Mouse (Mus musculus) adrenal gland (tissue): Measurements from ENCODE around the gene Mast4.

Experiments
- intact Hi-C: fragments of 180-260 bp; cut with DNase I; formaldehyde crosslinking; loops from one replicate; pipeline ENCODE4 v1.15.1; 2025

Mast4 gene

DNA sequence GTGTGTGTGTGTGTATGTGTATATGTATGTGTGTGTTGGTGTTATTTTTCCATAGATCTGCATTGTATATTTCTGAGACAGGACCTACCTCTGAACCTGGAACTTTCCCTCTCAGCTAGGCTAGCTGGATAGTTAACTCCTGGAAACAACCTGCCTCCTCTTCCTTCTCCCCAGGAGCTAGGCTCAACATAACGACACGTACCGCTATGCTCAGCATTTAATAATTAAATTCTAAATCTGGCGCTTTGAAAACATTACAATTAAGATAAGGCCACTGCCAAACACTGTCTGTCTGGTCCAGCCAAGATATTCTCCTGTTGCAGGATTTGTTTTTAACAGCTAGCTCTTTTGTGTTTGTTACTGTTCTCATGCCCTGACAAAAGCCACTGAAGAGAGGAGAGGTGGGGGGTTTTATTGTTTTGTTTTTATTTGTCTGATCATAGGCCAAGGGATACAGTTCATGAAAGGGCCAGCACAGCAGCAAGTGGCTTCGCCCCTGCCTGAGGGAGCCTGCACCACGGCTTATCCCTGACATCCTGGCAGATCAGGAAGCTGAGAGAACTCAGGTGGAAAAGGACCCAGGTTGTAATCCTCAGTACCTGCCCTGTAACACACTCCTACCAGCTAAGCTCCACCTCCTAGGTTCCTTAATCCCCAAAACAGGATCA is 205.0 kb downstream of the Mast4 start:
- intact Hi-C loops = no loop called here

DNA sequence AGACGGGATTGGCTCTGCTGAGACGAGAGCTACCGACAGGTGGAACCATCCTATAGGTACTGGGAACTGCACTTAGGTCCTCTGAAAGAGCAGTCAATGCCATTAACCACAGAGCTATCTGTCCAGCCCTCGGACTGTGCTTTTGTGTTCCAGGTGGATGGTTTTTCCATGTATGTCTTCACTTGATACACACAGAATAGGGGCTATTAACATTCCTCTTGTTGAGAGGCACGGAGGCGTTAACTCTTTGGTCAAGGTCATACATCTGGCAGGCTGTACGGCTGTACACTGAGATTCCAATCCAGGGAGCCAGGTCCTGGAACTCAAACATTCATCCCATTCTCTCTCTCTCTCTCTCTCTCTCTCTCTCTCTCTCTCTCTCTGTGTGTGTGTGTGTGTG is 205.6 kb downstream of the Mast4 start:
- intact Hi-C loops = no loop called here

GRCm38 (mm10) chr13:103127594-103127993 is 206.7 kb downstream of the Mast4 start:
- intact Hi-C loops = no loop called here

- intact Hi-C loops = no loop called here
Observed at GRCm38 (mm10) chr13:103123716-103124115, 210.6 kb downstream of the Mast4 start.

DNA sequence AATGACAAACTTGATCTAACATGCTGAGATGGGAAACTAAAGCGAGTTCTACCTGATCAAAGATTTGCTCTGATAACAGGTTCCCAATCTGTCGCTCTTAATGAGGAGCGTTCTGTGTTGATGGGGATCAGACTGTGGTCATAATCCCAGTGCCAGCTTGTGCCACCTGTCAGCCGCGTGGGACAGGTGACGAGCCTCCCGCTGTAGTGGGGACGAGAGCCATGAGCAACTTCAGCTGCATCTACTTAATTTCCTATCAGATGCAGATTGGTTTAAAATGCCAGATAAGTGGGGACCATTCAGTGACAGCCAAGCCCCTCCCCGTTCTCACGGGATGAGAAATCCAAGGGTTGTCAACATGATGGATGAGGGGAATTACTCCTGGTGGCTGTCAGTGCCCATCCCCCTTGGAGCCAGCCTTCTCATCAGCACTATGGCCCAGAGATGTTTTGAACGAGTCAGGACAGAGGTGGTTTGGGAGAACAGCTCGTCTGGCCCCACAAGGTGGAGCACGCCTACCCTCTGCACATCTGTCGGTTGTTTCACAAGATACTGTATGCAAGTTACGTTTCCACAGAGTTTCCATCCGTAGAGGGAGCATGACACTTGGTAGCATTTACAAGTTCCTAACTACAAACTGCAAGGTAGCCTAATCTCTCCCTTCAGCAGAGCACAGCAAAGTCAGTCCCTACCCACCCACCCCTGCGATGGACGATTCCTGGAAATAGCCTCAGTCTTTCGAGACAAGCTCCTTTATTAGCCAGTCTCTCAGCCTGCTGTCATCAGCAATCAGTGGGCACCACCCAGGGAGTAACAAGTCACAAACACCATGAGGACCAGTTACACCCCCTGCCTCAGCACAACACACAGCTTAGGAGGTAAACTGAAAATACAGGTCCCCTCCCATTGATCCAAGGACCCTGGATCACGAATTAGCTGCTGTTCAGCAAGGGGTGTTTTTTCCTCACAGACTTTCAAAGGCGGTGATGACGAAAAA is 212.2 kb downstream of the Mast4 start:
- intact Hi-C loops = no loop called here

DNA sequence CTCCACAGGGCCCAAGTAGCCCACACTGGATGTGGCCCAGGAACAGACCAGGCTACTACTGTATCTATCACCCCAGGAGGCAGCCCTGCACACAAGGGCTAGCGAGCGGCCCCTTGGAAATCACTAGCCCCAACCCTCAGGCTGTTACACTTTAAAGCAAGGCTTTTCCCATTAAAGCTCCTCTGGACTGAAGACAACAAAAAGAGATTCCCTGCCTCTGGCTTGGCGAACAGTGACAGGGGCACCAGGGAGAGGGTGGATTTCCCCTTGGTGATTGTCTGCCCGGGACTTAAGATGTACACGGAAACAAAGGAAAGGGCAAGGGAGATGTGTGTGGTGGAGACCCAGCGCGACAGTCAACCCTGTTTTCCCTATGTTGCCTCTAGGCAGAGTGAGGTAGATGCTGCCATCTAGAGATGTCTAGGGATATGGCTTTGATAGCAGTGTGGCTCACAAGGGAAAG is 213.6 kb downstream of the Mast4 start:
- intact Hi-C loops = no loop called here

DNA sequence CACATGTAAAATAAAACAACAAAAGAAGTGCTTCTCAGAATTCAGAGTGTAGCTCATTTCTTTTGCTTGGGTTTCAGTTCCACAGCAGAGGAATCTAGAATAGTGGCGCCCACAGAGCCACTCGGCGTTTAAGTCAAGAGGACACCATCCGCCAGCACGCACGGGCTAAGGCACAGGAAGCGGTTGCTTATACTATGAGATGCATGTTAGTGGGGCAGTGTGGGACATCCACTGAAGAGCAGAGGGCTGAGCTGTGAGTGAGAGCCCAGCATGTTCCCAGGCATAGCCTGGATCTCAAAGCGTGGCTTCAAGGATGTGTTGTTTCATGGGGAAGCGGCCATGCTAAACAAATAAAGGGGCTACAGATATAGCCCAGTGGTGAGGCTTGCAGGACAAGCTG is 214.6 kb downstream of the Mast4 start:
- intact Hi-C loops = loop anchor here (10.0 kb wide), 1 partner anchor 305 kb away; no protein-coding TSS in a partner anchor

DNA sequence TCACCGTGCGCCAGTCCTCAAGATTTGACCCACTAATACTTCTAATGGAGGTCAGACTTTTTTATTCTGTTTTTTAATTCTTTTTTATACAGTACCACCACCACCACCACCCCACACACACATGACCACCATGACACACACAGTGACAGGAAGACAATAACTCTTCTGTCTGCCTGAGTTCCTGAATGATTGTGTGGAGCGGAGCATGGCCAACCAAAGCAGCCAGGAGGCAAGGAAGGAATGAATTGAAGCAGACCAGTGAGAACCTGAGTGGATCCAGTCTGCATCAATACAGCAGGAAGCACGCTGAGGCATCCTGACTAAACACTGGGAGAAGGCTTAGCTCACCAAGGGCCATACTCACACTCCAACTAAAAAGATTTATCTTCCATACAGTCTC is 219.2 kb downstream of the Mast4 start:
- intact Hi-C loops = loop anchor here (10.0 kb wide), 1 partner anchor 300 kb away; no protein-coding TSS in a partner anchor

DNA sequence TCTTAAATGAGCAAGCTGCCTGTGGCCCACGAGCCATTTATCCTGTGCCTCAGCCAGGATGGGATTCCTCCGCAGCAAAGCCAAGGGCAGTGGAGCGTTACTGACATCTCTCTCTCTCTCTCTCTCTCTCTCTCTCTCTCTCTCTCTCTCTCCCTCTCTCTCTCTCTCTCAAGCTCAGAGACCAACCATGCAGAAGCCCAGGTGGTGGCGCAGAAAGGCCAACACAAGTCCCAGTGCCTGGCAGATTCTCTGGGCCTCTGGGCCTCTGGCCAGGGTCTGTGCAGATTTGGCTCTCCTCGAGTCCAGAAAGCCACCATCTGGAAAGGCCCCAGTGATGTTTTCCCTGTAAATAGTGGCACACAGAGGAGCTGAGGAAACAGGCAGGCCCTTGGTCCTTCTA is 220.0 kb downstream of the Mast4 start:
- intact Hi-C loops = loop anchor here (5.0 to 10.0 kb wide), 2 partner anchors 299 to 432 kb away; no protein-coding TSS in a partner anchor

DNA sequence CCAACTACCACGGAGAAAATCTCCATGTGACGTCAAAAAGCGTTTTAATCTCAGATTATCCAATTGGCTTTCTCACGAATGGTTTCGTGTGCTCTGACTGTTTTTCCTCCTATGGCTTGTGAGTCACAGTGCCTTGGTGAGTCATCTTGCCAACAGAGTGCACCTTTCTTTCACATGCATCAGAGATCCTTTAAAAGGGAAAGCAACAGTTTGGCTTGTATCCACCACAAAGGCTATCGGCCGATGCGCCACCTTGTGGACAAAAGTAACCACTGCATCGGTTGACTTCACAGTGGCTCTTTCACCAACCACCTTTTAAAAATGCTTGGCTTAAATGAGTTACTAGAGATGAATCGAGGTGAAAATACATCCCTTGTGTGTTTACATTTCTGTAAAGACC is 224.4 kb downstream of the Mast4 start:
- intact Hi-C loops = loop anchor here (5.0 to 10.0 kb wide), 2 partner anchors 295 to 428 kb away; no protein-coding TSS in a partner anchor

- intact Hi-C loops = no loop called here
Observed at GRCm38 (mm10) chr13:103107362-103107761, 226.9 kb downstream of the Mast4 start.

- intact Hi-C loops = no loop called here
Observed at GRCm38 (mm10) chr13:103102598-103102997, 231.7 kb downstream of the Mast4 start.

DNA sequence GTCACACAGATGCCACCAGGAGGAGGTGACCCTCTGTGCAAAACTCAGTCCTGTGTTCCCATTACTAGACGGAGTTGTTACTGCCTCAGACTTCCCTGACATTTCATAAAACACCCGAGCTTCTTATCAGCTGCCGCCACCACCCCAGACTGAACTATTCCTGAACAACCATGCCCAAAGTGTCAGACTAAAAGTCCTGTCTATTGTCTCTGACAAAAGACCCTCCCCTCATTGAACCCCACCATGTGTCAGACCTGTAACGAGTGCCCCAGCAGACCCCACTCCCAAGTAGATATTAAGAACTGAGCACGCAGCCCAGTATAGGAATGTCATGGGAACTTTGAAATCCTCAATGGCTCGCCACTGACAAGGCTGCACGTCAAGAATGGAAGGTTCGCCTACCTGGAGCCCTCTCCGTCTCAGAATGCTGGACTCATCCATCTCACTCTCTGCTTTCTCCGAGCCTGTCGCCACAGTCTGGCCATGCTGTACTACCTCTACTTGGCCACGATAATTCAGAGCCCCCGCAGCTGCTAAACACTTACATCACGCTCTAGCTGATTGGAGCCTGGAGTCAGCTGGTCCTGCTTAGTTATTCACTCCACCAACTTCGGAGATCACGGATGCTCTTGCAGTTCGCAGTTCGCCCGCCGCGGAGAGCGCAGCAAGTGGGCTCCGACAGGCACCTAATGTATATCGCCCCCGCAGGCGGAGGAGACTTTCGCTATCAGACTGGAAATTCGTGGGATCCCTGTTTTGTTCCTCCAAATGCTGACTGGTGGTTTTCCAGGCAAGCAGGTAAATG is 237.7 kb downstream of the Mast4 start:
- intact Hi-C loops = no loop called here

DNA sequence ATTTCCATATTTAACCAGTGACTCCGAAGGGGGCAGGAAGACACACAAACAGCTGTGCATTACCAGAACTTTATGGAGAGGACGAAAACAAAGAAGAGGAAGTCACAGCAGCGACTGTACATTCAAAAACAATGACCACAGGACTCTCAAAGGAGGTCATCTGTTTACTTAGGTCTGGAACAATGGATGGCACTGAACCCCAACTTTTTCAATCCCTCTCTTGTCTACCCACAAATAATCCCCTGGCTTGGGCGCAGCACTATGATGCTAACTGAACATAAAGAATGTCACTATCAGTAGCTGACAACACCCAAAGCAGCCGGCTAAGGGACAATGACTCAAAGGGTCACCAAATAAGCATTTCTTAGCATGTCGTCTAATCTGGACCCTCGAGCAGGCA is 238.8 kb downstream of the Mast4 start:
- intact Hi-C loops = no loop called here

DNA sequence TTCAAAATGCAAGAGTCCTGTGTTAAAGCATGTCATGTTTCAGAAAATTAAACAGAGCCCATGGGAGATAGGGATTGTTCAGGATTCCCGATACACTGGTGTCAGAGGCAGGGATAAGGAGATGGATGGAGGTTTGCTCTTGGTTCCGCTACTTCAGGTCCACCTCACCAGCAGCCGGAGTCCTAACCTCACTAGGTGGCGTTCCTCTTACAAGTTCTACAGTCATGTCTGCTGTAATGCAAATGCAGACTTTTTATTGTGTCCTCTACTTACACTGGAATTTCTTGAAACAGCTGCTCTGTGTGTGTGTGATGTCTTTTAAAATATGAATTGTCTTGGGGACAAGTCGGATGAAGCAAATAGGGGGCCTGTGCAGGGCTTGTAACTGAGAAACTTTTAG is 239.7 kb downstream of the Mast4 start:
- intact Hi-C loops = no loop called here

- intact Hi-C loops = no loop called here
Observed at GRCm38 (mm10) chr13:103093713-103094112, 240.6 kb downstream of the Mast4 start.

GRCm38 (mm10) chr13:103085540-103086121 is 248.7 kb downstream of the Mast4 start:
- intact Hi-C loops = no loop called here

DNA sequence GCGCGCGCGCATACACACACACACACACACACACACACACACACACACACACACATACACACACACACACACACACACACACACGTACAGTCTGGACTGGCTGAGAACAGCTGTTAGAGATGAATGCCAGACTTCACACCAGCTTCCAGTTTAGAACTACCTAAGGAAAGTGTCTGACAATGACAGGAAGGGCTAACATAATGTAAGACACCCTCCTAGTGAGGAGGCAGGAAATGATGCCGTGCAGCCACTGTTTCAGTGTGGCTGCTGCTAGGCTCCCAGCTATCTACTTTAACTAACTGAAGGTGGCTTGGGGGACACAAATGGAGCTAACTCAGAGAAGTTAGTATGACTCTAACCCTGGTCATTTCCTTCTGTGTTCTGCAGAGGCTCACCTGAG is 251.4 kb downstream of the Mast4 start:
- intact Hi-C loops = no loop called here

GRCm38 (mm10) chr13:103079806-103080205 is 254.5 kb downstream of the Mast4 start:
- intact Hi-C loops = no loop called here

DNA sequence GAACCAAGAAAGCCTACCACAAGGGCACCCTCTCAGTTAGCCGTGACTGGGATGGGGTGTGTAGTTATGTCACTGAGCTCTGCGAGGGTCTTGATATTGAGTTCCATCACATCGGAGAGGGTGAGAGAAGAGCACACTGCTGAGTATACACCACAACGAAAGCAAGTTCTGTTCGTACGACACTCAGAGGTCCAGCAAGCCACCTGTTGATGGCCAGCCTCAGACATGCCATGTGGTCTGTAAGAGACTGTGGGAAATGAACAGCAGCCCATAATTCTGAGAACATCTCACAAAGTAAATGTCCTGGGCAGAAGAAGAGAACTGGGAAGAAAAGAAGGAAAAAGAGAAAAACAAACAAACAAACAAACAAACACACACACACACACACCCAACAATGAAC is 255.5 kb downstream of the Mast4 start:
- intact Hi-C loops = no loop called here

DNA sequence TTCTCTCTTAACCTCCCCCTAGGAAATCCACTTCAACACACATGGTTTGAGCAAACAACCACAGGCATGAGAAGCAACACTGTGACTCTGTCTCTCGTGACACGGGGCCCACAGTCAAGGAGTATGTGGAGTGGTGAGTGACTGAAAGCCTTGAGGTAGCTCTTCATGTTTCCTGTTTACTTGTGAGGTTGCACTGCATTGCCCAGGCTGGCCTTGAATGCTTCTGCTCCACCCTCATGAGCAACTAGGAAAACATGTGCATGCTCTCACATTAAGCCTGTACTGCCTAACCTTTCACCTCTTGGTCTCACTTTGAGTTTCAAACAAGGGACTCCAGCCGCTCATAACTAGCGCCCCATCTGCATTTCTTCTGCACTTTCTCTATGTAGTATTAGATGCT is 260.8 kb downstream of the Mast4 start:
- intact Hi-C loops = no loop called here
